Mouse (Mus musculus) Patski (cell line): ENCODE measurements at regions not wholly inside any gene's neighbourhood (a gene's known extent, or its start where the extent isn't known, plus 50 kb on each side); places are given as distances from the start of the nearest gene placed in this dataset.

Experiments
- ATAC-seq: fragments of 100-300 bp; one replicate; pipeline ENCODE4 v1.8.0; 2021
- CTCF ChIA-PET: fragments of 350-600 bp; sonication (Branson Sonifier 250); formaldehyde crosslinking; loops from one replicate; lab custom pipeline; 2022; ENCODE audit warnings: inconsistent platforms; lab: Charles Lee
- POLR2A ChIA-PET: fragments of 350-600 bp; sonication (Branson Sonifier 250); formaldehyde crosslinking; loops from one replicate; lab custom pipeline; 2022; ENCODE audit warnings: antibody characterized with exemption, inconsistent platforms; lab: Charles Lee
- DNase-seq: peaks from one replicate; pipeline ENCODE4 v3.0.0-alpha.2; 2011; ENCODE audit warnings: low read depth, low spot score
- H3K27me3 ChIP-seq: fragments of 371-371 bp; one replicate; pipeline ENCODE4 v1.5.1; 2021
- CTCF ChIP-seq: fragments of 100-300 bp; IDR thresholded peaks from one replicate; pipeline ENCODE4 v1.5.1; 2021
- in situ Hi-C: fragments of 300-500 bp; cut with MboI; formaldehyde crosslinking; loops from 3 replicates; pipeline ENCODE4 v1.11.1; 2018; ENCODE audit warnings: low pct_unique_long_range_greater_than_20kb, mixed read lengths

- ATAC-seq (no peak), DNase-seq (no peak)
- in situ Hi-C loops, result no loop called here
- ChIA-PET POLR2A (no interaction called here), CTCF (no interaction called here)
- no peak for TF ChIP-seq CTCF
- H3K27me3 ChIP-seq, result peaks cover 39% of the 10 kb centered on the region
These were observed 167.3 kb downstream of the Cct6b start for GRCm38 (mm10) chr11:82596801-82597200.

- CTCF ChIA-PET, result no interaction called here
These were observed 174.4 kb downstream of the Cct6b start for GRCm38 (mm10) chr11:82589761-82590160.

GRCm38 (mm10) chr11:82588744-82589143 lies 175.4 kb downstream of the Cct6b start:
- H3K27me3 ChIP-seq, result peaks cover 26% of the 10 kb centered on the region
- ChIA-PET CTCF (no interaction called here), POLR2A (no interaction called here)
- TF ChIP-seq CTCF, result no peak
- DNase-seq (no peak), ATAC-seq (no peak)
- in situ Hi-C loops, result no loop called here

More at GRCm38 (mm10) chr11:82589761-82590160, 174.4 kb downstream of the Cct6b start:
- ATAC-seq, result no peak
- peaks cover 26% of the 10 kb centered on the region for H3K27me3 ChIP-seq
- POLR2A ChIA-PET, result no interaction called here
- no peak for DNase-seq
- in situ Hi-C loops, result no loop called here
- TF ChIP-seq CTCF, result no peak

GRCm38 (mm10) chr11:82579841-82580415 lies 184.2 kb downstream of the Cct6b start:
- ATAC-seq (no peak), DNase-seq (no peak)
- no peak for TF ChIP-seq CTCF
- H3K27me3 ChIP-seq, result peaks cover 37% of the 10 kb centered on the region
- CTCF ChIA-PET, result no interaction called here
- POLR2A ChIA-PET, result no interaction called here
- in situ Hi-C loops, result no loop called here

GRCm38 (mm10) chr11:82576019-82576418 lies 187.3 kb downstream of the Tmem132e start:
- DNase-seq, result no peak
- CTCF ChIA-PET, result no interaction called here
- ATAC-seq, result no peak
- H3K27me3 ChIP-seq, result peaks cover 32% of the 10 kb centered on the region
- POLR2A ChIA-PET, result no interaction called here
- TF ChIP-seq CTCF, result no peak
- in situ Hi-C loops, result no loop called here

GRCm38 (mm10) chr11:82573126-82573525 lies 184.4 kb downstream of the Tmem132e start:
- no peak for DNase-seq
- ChIA-PET POLR2A (no interaction called here), CTCF (no interaction called here)
- TF ChIP-seq CTCF, result no peak
- ATAC-seq, result no peak
- H3K27me3 ChIP-seq, result peaks cover 42% of the 10 kb centered on the region
- in situ Hi-C loops, result no loop called here

- POLR2A ChIA-PET, result interaction anchor here (0.6 kb wide), 1 partner anchor 208 kb away, joined by 7 read pairs; no protein-coding TSS in a partner anchor
- peaks cover 58% of the 10 kb centered on the region for H3K27me3 ChIP-seq
- TF ChIP-seq CTCF, result no peak
- ATAC-seq, result no peak
- DNase-seq, result no peak
- in situ Hi-C loops, result no loop called here
- CTCF ChIA-PET, result no interaction called here
These were observed 182.8 kb downstream of the Tmem132e start for GRCm38 (mm10) chr11:82571525-82571924.

GRCm38 (mm10) chr11:82569819-82570218 lies 181.1 kb downstream of the Tmem132e start:
- peaks cover 69% of the 10 kb centered on the region for H3K27me3 ChIP-seq
- DNase-seq, result no peak
- POLR2A ChIA-PET, result no interaction called here
- TF ChIP-seq CTCF, result no peak
- CTCF ChIA-PET, result no interaction called here
- no peak for ATAC-seq
- in situ Hi-C loops, result no loop called here

- peaks cover 74% of the 10 kb centered on the region for H3K27me3 ChIP-seq
- POLR2A ChIA-PET, result no interaction called here
- CTCF ChIA-PET, result no interaction called here
- DNase-seq, result no peak
- TF ChIP-seq CTCF, result no peak
- no peak for ATAC-seq
- in situ Hi-C loops, result no loop called here
These were observed 179.5 kb downstream of the Tmem132e start for GRCm38 (mm10) chr11:82568219-82568676.

- DNase-seq, result no peak
- TF ChIP-seq CTCF, result no peak
- peaks cover 74% of the 10 kb centered on the region for H3K27me3 ChIP-seq
- in situ Hi-C loops, result no loop called here
- ChIA-PET POLR2A (no interaction called here), CTCF (no interaction called here)
- no peak for ATAC-seq
These were observed 178.4 kb downstream of the Tmem132e start for GRCm38 (mm10) chr11:82567014-82567685.

- ATAC-seq (no peak), DNase-seq (no peak)
- peaks cover 71% of the 10 kb centered on the region for H3K27me3 ChIP-seq
- in situ Hi-C loops, result no loop called here
- CTCF ChIA-PET, result no interaction called here
- no peak for TF ChIP-seq CTCF
- POLR2A ChIA-PET, result no interaction called here
These were observed 177.4 kb downstream of the Tmem132e start for GRCm38 (mm10) chr11:82566092-82566491.

GRCm38 (mm10) chr11:82564181-82564580 lies 175.5 kb downstream of the Tmem132e start:
- POLR2A ChIA-PET, result no interaction called here
- CTCF ChIA-PET, result no interaction called here
- TF ChIP-seq CTCF, result no peak
- in situ Hi-C loops, result no loop called here
- peaks cover 59% of the 10 kb centered on the region for H3K27me3 ChIP-seq
- DNase-seq (no peak), ATAC-seq (no peak)
